Mouse (Mus musculus) CH12.LX (cell line): ENCODE results near the gene Gpr84. TPM values are rescaled to one million over a fixed set of nuclear protein-coding genes. Genes with fewer than 3 reads are reported as not detected.

ENCODE experiments used
- DNase-seq: peaks from one replicate; pipeline ENCODE4 v3.0.0-alpha.2; 2013; ENCODE audit errors: extremely low read depth
- H3K27ac ChIP-seq: 2 replicates; pipeline ENCODE4 v1.5.1; 2012; ENCODE audit warnings: low read depth, mild to moderate bottlenecking, control low read depth, moderate library complexity; ENCODE audit not compliant: insufficient read depth
- H3K27me3 ChIP-seq: replicated peaks from 2 replicates; pipeline ENCODE3; 2012; ENCODE audit warnings: inconsistent platforms
- H3K36me3 ChIP-seq, 2 experiments: replicated peaks in 1 of 2; 2 replicates each; pipeline versions ENCODE3 to v1.6.1; 2012; ENCODE audit warnings: inconsistent platforms in 1 of 2, low read length in 1 of 2, mild to moderate bottlenecking in 1 of 2, mixed read lengths in 1 of 2, moderate library complexity in 1 of 2; ENCODE audit not compliant: control insufficient read depth in 1 of 2, insufficient read depth in 1 of 2
- H3K4me1 ChIP-seq, 2 experiments: 2 replicates each; pipeline ENCODE4 v1.6.1; 2012; ENCODE audit warnings: inconsistent platforms in 1 of 2, moderate library complexity in 1 of 2; ENCODE audit not compliant: insufficient read depth in 2 of 2, control insufficient read depth in 1 of 2
- H3K4me2 ChIP-seq: 2 replicates; pipeline ENCODE4 v1.6.1; 2012; ENCODE audit warnings: low read depth, mild to moderate bottlenecking, control low read depth; ENCODE audit not compliant: poor library complexity, insufficient read depth, severe bottlenecking
- H3K4me3 ChIP-seq, 3 experiments: fragments of 150-350 bp in 1 of 3; sonication (generic) in 1 of 3; replicated peaks in 1 of 3; 2 replicates each; pipeline versions ENCODE3 to v1.5.1; 2011 to 2012; ENCODE audit warnings: low read depth in 2 of 3, low read length in 2 of 3, mild to moderate bottlenecking in 2 of 3, moderate library complexity in 2 of 3, control low read depth in 1 of 3, improper control_type of control experiment in 1 of 3, inconsistent platforms in 1 of 3, mixed read lengths in 1 of 3; ENCODE audit not compliant: poor library complexity in 1 of 3
- H3K79me2 ChIP-seq: replicated peaks from 2 replicates; pipeline ENCODE4 v1.6.1; 2012; ENCODE audit warnings: mild to moderate bottlenecking, moderate library complexity; ENCODE audit not compliant: control insufficient read depth, poor library complexity, insufficient read depth, severe bottlenecking; ENCODE audit errors: extremely low read depth
- H3K9ac ChIP-seq: 2 replicates; pipeline ENCODE4 v1.6.1; 2012; ENCODE audit warnings: low read depth, mild to moderate bottlenecking, control low read depth, moderate library complexity; ENCODE audit not compliant: insufficient read depth
- H3K9me3 ChIP-seq: replicated peaks from 2 replicates; pipeline ENCODE3; 2012; ENCODE audit warnings: low read length, inconsistent platforms, mixed read lengths
- BHLHE40 ChIP-seq: IDR thresholded peaks from 2 replicates; pipeline ENCODE4 v1.6.1; 2011; ENCODE audit warnings: mild to moderate bottlenecking, low read depth, low read length, improper control_type of control experiment
- CHD1 ChIP-seq: IDR thresholded peaks from 2 replicates; pipeline ENCODE4 v1.6.1; 2012; ENCODE audit warnings: low read depth, low read length, improper control_type of control experiment, inconsistent platforms
- CHD2 ChIP-seq: IDR thresholded peaks from 2 replicates; pipeline ENCODE4 v1.6.1; 2011; ENCODE audit warnings: low read length, improper control_type of control experiment
- EP300 ChIP-seq: IDR thresholded peaks from 2 replicates; pipeline ENCODE4 v1.6.1; 2011; ENCODE audit warnings: low read length, improper control_type of control experiment
- GABPA ChIP-seq: IDR thresholded peaks from 2 replicates; pipeline ENCODE4 v1.6.1; 2012; ENCODE audit warnings: low read depth, low read length, improper control_type of control experiment, inconsistent platforms; ENCODE audit not compliant: insufficient replicate concordance
- IRF4 ChIP-seq: IDR thresholded peaks from 2 replicates; pipeline ENCODE4 v1.6.1; 2014; ENCODE audit warnings: low read depth, mild to moderate bottlenecking, inconsistent platforms, low read length, improper control_type of control experiment
- JUN ChIP-seq: IDR thresholded peaks from 2 replicates; pipeline ENCODE4 v1.6.1; 2011; ENCODE audit warnings: low read depth, mild to moderate bottlenecking, low read length, improper control_type of control experiment, moderate library complexity; ENCODE audit not compliant: insufficient read depth
- MAX ChIP-seq: IDR thresholded peaks from 2 replicates; pipeline ENCODE4 v1.6.1; 2011; ENCODE audit warnings: low read length, improper control_type of control experiment
- MAZ ChIP-seq: IDR thresholded peaks from 2 replicates; pipeline ENCODE4 v1.6.1; 2012; ENCODE audit warnings: low read depth, mild to moderate bottlenecking, inconsistent platforms, low read length, improper control_type of control experiment, moderate library complexity
- MEF2A ChIP-seq: IDR thresholded peaks from 2 replicates; pipeline ENCODE4 v1.6.1; 2014; ENCODE audit warnings: low read depth, mild to moderate bottlenecking, inconsistent platforms, low read length, improper control_type of control experiment, borderline replicate concordance
- MXI1 ChIP-seq: IDR thresholded peaks from 2 replicates; pipeline ENCODE4 v1.6.1; 2011; ENCODE audit warnings: mild to moderate bottlenecking, low read depth, low read length, improper control_type of control experiment
- NELFE ChIP-seq: IDR thresholded peaks from 2 replicates; pipeline ENCODE4 v1.6.1; 2011; ENCODE audit warnings: low read depth, low read length, improper control_type of control experiment
- POLR2AphosphoS2 ChIP-seq: IDR thresholded peaks from 2 replicates; pipeline ENCODE4 v1.6.1; 2011; ENCODE audit warnings: low read depth, low read length, improper control_type of control experiment
- RAD21 ChIP-seq: IDR thresholded peaks from 2 replicates; pipeline ENCODE4 v1.6.1; 2011; ENCODE audit warnings: low read depth, mild to moderate bottlenecking, low read length, improper control_type of control experiment, moderate library complexity
- SMC3 ChIP-seq: IDR thresholded peaks from 2 replicates; pipeline ENCODE4 v1.6.1; 2011; ENCODE audit warnings: low read depth, low read length, improper control_type of control experiment
- TBP ChIP-seq: conservative IDR thresholded peaks from 2 replicates; pipeline ENCODE4 v1.6.1; 2011; ENCODE audit warnings: low read depth, low read length, improper control_type of control experiment
- TCF12 ChIP-seq: IDR thresholded peaks from 2 replicates; pipeline ENCODE4 v1.6.1; 2014; ENCODE audit warnings: low read depth, mild to moderate bottlenecking, inconsistent platforms, low read length, improper control_type of control experiment
- UBTF ChIP-seq: IDR thresholded peaks from 2 replicates; pipeline ENCODE4 v1.6.1; 2012; ENCODE audit warnings: low read depth, mild to moderate bottlenecking, inconsistent platforms, low read length, improper control_type of control experiment, moderate library complexity
- USF1 ChIP-seq: IDR thresholded peaks from 2 replicates; pipeline ENCODE4 v1.6.1; 2014; ENCODE audit warnings: low read depth, mild to moderate bottlenecking, inconsistent platforms, low read length, improper control_type of control experiment
- USF2 ChIP-seq: conservative IDR thresholded peaks from 2 replicates; pipeline ENCODE4 v1.6.1; 2011; ENCODE audit warnings: low read depth, low read length, improper control_type of control experiment
- ZC3H11A ChIP-seq: IDR thresholded peaks from 2 replicates; pipeline ENCODE4 v1.6.1; 2012; ENCODE audit warnings: low read depth, mild to moderate bottlenecking, inconsistent platforms, low read length, improper control_type of control experiment
- ZKSCAN1 ChIP-seq: IDR thresholded peaks from 2 replicates; pipeline ENCODE4 v1.6.1; 2012; ENCODE audit warnings: low read depth, inconsistent platforms, low read length, improper control_type of control experiment, borderline replicate concordance
- ZNF384 ChIP-seq: IDR thresholded peaks from 2 replicates; pipeline ENCODE4 v1.6.1; 2012; ENCODE audit warnings: low read depth, low read length, improper control_type of control experiment, inconsistent platforms
- dilution Hi-C: fragments of 300-500 bp; cut with MboI; formaldehyde crosslinking; loops from 2 replicates; pipeline ENCODE4 v1.14.3; 2020; ENCODE audit warnings: low sequenced_read_pairs; ENCODE audit not compliant: extremely low pct_unique_long_range_greater_than_20kb, extremely low pct_ligation_motif_present
- in situ Hi-C: fragments of 300-500 bp; cut with MboI; formaldehyde crosslinking; loops from 3 replicates; pipeline ENCODE4 v1.14.3; 2019; ENCODE audit warnings: low sequenced_read_pairs, low pct_ligation_motif_present, low pct_unique_long_range_greater_than_20kb, mixed read lengths
- polyA plus RNA-seq: library from polyadenylated mRNA; unstranded; fragments of >175 nt; gene quantifications from 2 replicates; pipeline ENCODE4 v1.2.1, GENCODE M21; 2012; ENCODE audit warnings: low read depth; ENCODE audit not compliant: insufficient read length
- total RNA-seq, 2 experiments: library from RNA; depleted of rRNA; stranded (reverse); fragments of 300-350 nt in 1 of 2; fragments of >200 nt in 1 of 2; gene quantifications; 2 replicates each; pipeline ENCODE4 v1.2.3; 2012 to 2014

Gpr84 gene
- total and polyA plus RNA-seq, 3 experiments, result 0.42 to 1.4 (median 0.66) TPM

DNA sequence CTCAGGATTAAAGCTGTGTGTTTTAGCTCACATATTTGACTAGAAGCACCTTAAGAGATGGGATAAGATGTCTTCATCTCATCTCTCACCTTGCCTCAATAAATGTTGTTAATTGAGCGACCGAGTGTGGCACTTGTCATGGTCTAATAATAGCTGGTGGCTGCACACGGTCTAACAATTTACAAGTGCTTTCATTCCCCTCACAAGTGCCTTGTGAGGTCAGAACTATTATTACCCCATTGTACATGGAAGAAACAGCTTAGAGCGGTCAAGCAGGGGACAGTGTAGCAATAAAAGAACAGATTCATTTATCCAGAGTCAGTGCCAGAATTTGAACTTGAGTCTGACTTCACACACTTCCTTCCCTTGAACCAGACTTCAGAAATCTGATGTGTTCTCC, 45.0 kb upstream of the Gpr84 start:
- Histone ChIP-seq H3K27me3 (no peaks in the 10 kb centered on the region), H3K9me3 (no peaks in the 10 kb centered on the region), H3K36me3 (peaks cover 0 to 12% of the 10 kb centered on the region in 2 experiments), H3K9ac (no peak overlapping the region), H3K79me2 (no peaks in the 10 kb centered on the region)
- dilution Hi-C loops, result no loop called here
- TF ChIP-seq MAZ (no peak), JUN (no peak), POLR2AphosphoS2 (no peak), EP300 (peak; percentile 3; the same call in 1 of the 2 replicates), MEF2A (peak; percentile 89), USF2 (no peak), USF1 (no peak)
- TF ChIP-seq, all 38 proteins: peak for 2
- Histone ChIP-seq H3K4me1 (peaks cover 29 to 80% of the 10 kb centered on the region in 2 experiments), H3K4me3 (no peak overlapping the region), H3K4me2 (0 out of 2 replicates have a peak overlapping the region, but pooled peaks have one; percentile 5), H3K27ac (0 out of 2 replicates have a peak overlapping the region, but pooled peaks have one; percentile 2)
- in situ Hi-C loops, result no loop called here
- no peak for DNase-seq

DNA sequence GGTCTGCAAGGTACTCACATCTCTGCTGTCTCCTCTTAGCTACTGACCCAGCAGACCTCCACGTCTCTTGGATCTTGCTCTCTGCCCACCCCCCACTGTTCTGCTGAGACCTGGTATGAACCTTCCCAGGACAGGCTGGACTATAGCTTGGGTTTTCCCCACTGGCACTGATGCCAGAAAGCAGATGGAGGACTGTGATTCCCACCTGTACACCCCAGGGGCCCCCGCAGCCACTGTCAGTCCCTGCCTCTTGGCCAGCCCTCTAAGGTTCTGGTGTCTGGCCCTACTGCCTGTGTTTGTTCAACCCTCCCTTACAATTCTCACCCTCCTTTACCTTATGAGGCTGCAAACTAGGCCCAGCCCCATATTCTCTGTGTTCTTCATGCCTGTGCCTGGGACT, 44.3 kb upstream of the Gpr84 start:
- peaks cover 29 to 79% of the 10 kb centered on the region in 2 experiments for H3K4me1 ChIP-seq
- in situ Hi-C loops, result loop anchor here (5.0 kb wide), 2 partner anchors 33 to 88 kb away; no protein-coding TSS in a partner anchor
- DNase-seq, result no peak
- dilution Hi-C loops, result no loop called here
- H3K4me2 ChIP-seq, result no peak overlapping the region
- TF ChIP-seq BHLHE40, result no peak
- 0 out of 2 replicates have a peak, but pooled peaks have one; percentile 18 for TF ChIP-seq IRF4
- no peaks in the 10 kb centered on the region for H3K79me2 ChIP-seq
- peaks cover 0 to 14% of the 10 kb centered on the region in 2 experiments for H3K36me3 ChIP-seq
- H3K9ac ChIP-seq, result no peak overlapping the region
- no peaks in the 10 kb centered on the region for H3K9me3 ChIP-seq
- H3K4me3 ChIP-seq, result no peak overlapping the region
- H3K27me3 ChIP-seq, result no peaks in the 10 kb centered on the region
- no peak overlapping the region for H3K27ac ChIP-seq

DNA sequence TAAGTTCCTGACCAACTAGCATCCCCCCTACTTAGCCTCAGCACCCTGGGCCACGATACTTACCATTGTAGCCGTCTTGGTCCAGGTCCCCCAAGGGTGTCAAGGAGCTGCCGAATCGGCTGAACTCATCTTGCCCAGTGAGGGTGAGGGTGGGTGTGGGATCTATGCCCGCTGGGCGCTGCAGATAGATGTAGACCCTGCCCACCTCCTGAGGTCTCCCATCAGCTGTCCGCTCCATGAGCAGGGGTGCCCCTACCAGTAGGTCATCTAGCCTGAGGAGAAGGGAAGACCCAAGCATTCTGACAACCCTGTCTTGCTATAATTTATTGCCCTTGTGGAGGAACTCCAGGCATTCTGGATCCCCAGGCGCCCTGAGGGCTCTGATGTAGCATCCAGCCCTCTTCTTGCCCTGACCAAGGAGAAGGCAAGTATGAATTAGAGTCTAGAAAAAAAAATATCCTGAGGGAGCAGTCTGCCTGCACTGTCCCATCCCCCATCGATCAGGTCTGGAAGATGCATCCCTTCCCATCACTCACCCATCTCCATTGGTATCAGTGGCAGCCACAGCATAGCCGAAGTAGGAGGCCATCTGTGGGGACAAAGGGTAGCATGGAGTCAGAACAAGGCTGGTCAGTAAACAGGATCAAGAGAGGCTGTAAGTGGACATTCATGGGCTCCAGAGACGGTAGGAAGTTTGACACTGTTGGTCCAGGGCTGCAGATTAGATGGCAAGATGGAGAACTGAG, 43.3 kb upstream of the Gpr84 start:
- peaks cover 0 to 17% of the 10 kb centered on the region in 2 experiments for H3K36me3 ChIP-seq

More for the DNA sequence above, 43.3 kb upstream of the Gpr84 start:
- no peaks in the 10 kb centered on the region for H3K27me3 ChIP-seq
- DNase-seq, result no peak
- TF ChIP-seq ZNF384, result no peak
- no peak for TF ChIP-seq JUN
- no peak for TF ChIP-seq RAD21
- TF ChIP-seq SMC3, result no peak
- no peak for TF ChIP-seq USF2
- no peak for TF ChIP-seq ZKSCAN1
- TF ChIP-seq MXI1, result no peak
- TF ChIP-seq NELFE, result no peak
- no peak for TF ChIP-seq MEF2A
- TF ChIP-seq CHD2, result no peak
- TF ChIP-seq UBTF, result no peak
- TF ChIP-seq MAX, result no peak
- no peak for TF ChIP-seq USF1
- no peak for TF ChIP-seq CHD1
- no peak for TF ChIP-seq ZC3H11A
- no peak for TF ChIP-seq TBP
- TF ChIP-seq TCF12, result no peak
- TF ChIP-seq GABPA, result no peak
- TF ChIP-seq, all 38 proteins: peak for 0
- H3K9ac ChIP-seq, result no peak overlapping the region
- H3K4me3 ChIP-seq, result no peak overlapping the region
- in situ Hi-C loops (loop anchor here (5.0 kb wide), 2 partner anchors 34 to 89 kb away; no protein-coding TSS in a partner anchor), dilution Hi-C loops (no loop called here)
- peaks cover 21 to 74% of the 10 kb centered on the region in 2 experiments for H3K4me1 ChIP-seq
- no peak overlapping the region for H3K4me2 ChIP-seq
- H3K79me2 ChIP-seq, result no peaks in the 10 kb centered on the region
- no peaks in the 10 kb centered on the region for H3K9me3 ChIP-seq
- H3K27ac ChIP-seq, result no peak overlapping the region
